Mouse (Mus musculus): ENCODE results near the gene Selenbp2. TPM values are rescaled to one million over a fixed set of nuclear protein-coding genes. Genes with fewer than 3 reads are reported as not detected.
"Not testable (repeated sequence)": the region's sequence is repeated elsewhere in the genome, so short reads cannot be mapped to it uniquely, and the experiment has no call there.

Selenbp2 gene
- not detected for polyA plus RNA-seq (2012; fragmentation: generic; extraction: Trizol)
- long read RNA-seq, experiment 1 = 0 reads
- long read RNA-seq, experiment 2 = 0 reads

DNA sequence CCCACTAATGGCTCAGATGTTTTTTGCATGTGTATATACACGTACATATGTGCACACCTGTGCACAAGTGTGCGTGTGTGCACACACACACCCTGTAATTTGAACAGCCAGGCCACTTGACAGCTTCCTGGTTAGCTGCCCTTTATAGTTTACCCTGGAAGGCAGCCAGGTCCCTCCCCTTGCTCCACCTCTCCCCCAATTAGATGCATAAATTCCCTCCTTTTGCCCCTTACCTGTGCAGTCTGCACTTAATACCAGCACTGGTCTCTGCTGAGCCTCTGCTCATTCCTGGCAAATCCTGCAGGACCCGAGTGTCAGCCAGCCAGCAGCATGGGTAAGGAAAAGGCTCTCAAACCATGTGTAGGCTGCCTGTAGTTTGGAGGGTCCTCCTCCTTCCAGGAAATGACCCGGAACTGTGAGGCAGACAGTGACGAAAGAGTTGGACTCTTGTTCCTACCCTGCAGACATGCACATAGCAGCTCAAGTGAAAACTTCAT lies at the start of gene Selenbp2:
Selenbp2 (plus strand) TSS at position 228 of the 497 bp plus-strand sequence.
- no peaks in the 10 kb centered on the region for H3K79me3 ChIP-seq (ENCODE audit: low read depth)
- TF ChIP-seq MYOG (IDR thresholded peaks at IDR 0.05; ENCODE audit: control insufficient read depth, extremely low read depth, insufficient read length) (no peak), MYOD1 (IDR thresholded peaks at IDR 0.05; ENCODE audit: control insufficient read depth, insufficient read length, low read depth) (no peak), FOSL1 (IDR thresholded peaks at IDR 0.05; ENCODE audit: insufficient read depth, low read length, poor library complexity, severe bottlenecking) (no peak), CTCF (IDR thresholded peaks at IDR 0.05; ENCODE audit: control insufficient read depth, insufficient read depth, insufficient read length) (no peak), CEBPB (IDR thresholded peaks at IDR 0.05; ENCODE audit: low read depth) (no peak), MAX (IDR thresholded peaks at IDR 0.05) (no peak), USF1 (IDR thresholded peaks at IDR 0.05; ENCODE audit: low read depth) (no peak)
- no peaks in the 10 kb centered on the region for H3K79me2 ChIP-seq (ENCODE audit: control insufficient read depth, insufficient read depth)
- no peaks in the 10 kb centered on the region for H3K27me3 ChIP-seq (ENCODE audit: control insufficient read depth, insufficient read depth, insufficient read length)
- H3K4me3 ChIP-seq (ENCODE audit: insufficient read depth, poor library complexity, severe bottlenecking) = no peak within 1 kb of the TSS
- no peak within 1 kb of the TSS for H3ac ChIP-seq (ENCODE audit: control insufficient read depth, insufficient read length, low read depth)
- no peaks in the 10 kb centered on the region for H3K36me3 ChIP-seq (ENCODE audit: control insufficient read depth, insufficient read depth)

DNA sequence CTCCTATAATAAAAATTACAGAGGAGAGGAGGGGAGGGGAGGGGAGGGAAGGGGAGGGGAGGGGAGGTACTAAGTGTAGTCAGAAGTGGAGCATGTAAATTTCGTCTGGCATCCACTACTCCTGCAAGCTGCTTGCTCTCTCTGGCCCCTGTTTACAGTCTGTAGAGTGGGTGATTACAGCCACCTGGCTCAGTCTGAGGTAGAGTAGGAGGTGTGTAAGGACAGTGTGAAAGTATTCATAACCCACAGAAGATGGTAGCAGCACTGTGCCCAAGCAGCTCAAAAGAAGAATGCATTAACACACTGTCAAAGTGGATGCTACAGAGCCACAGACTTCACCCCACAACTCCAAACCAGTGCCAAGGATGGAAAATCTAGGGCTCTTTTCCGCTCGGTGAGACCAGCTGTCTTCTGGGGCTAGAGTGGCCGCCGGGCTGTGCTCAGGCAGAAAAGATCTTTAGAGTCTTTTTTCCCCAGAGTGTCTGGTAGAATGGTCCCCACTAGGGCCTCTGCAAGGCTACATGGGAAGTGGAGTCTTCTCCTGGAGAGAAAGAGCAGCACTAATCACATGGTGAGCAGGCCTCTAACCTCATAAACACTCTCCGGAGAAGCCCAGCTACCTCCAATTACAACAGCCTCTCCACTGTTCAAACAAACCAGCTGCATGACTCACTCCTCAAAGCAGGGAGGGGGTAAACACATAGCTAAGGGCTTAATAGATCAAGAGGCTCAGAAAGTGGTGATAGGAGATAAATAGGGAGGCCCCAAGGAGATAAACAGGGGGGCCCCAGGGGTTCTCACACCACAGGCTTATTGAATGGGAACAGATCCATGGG lies 44.4 kb upstream of the Selenbp2 start:
- no peaks in the 10 kb centered on the region for H3K79me2 ChIP-seq (ENCODE audit: control insufficient read depth, insufficient read depth)
- TF ChIP-seq MYOG (IDR thresholded peaks at IDR 0.05; ENCODE audit: control insufficient read depth, extremely low read depth, insufficient read length) (no peak), MYOD1 (IDR thresholded peaks at IDR 0.05; ENCODE audit: control insufficient read depth, insufficient read length, low read depth) (no peak), CEBPB (IDR thresholded peaks at IDR 0.05; ENCODE audit: low read depth) (no peak), MAX (IDR thresholded peaks at IDR 0.05) (peak; percentile 71), USF1 (IDR thresholded peaks at IDR 0.05; ENCODE audit: low read depth) (peak; percentile 62), FOSL1 (IDR thresholded peaks at IDR 0.05; ENCODE audit: insufficient read depth, low read length, poor library complexity, severe bottlenecking) (peak; percentile 19), CTCF (IDR thresholded peaks at IDR 0.05; ENCODE audit: control insufficient read depth, insufficient read depth, insufficient read length) (no peak)
- no peaks in the 10 kb centered on the region for H3K27me3 ChIP-seq (ENCODE audit: control insufficient read depth, insufficient read depth, insufficient read length)
- no peaks in the 10 kb centered on the region for H3K79me3 ChIP-seq (ENCODE audit: low read depth)
- H3K4me3 ChIP-seq (ENCODE audit: insufficient read depth, poor library complexity, severe bottlenecking) = no peak overlapping the region
- H3K36me3 ChIP-seq (ENCODE audit: control insufficient read depth, insufficient read depth) = no peaks in the 10 kb centered on the region
- H3ac ChIP-seq (ENCODE audit: control insufficient read depth, insufficient read length, low read depth) = no peak overlapping the region

DNA sequence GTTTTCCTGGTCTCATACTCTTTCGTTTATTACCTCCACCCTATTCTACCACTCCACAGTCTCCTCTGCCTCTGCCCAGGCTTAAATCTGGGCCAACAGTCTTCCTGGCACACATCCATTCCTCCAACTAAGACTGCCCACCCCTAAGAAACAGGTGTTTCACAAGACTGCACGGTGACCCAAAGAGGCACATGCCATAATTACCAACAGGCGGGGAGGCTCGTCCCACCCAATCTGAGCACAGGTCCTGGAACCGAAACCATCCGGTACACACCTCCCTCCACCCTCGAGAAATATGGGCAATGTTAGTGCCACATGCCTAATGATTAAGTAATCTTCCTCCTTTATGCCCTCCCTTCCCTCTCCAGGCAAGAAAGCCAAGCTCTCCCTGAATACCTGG lies 42.9 kb upstream of the Selenbp2 start:
- Histone ChIP-seq H3K27me3 (ENCODE audit: control insufficient read depth, insufficient read depth, insufficient read length) (no peaks in the 10 kb centered on the region), H3ac (ENCODE audit: control insufficient read depth, insufficient read length, low read depth) (no peak overlapping the region)

GRCm38 (mm10) chr3:94653967-94654366 lies 39.4 kb upstream of the Selenbp2 start:
- not testable (repeated sequence) for H3K79me2 ChIP-seq (ENCODE audit: control insufficient read depth, insufficient read depth); H3K4me3 ChIP-seq (ENCODE audit: insufficient read depth, poor library complexity, severe bottlenecking); H3ac ChIP-seq (ENCODE audit: control insufficient read depth, insufficient read length, low read depth); H3K36me3 ChIP-seq (ENCODE audit: control insufficient read depth, insufficient read depth); H3K79me3 ChIP-seq (ENCODE audit: low read depth); H3K27me3 ChIP-seq (ENCODE audit: control insufficient read depth, insufficient read depth, insufficient read length)

More for the DNA sequence above, 42.9 kb upstream of the Selenbp2 start:
- TF ChIP-seq FOSL1 (IDR thresholded peaks at IDR 0.05; ENCODE audit: insufficient read depth, low read length, poor library complexity, severe bottlenecking) (no peak), USF1 (IDR thresholded peaks at IDR 0.05; ENCODE audit: low read depth) (no peak), CTCF (IDR thresholded peaks at IDR 0.05; ENCODE audit: control insufficient read depth, insufficient read depth, insufficient read length) (no peak), MYOD1 (IDR thresholded peaks at IDR 0.05; ENCODE audit: control insufficient read depth, insufficient read length, low read depth) (no peak), MYOG (IDR thresholded peaks at IDR 0.05; ENCODE audit: control insufficient read depth, extremely low read depth, insufficient read length) (no peak), CEBPB (IDR thresholded peaks at IDR 0.05; ENCODE audit: low read depth) (no peak), MAX (IDR thresholded peaks at IDR 0.05) (no peak)
- no peaks in the 10 kb centered on the region for H3K79me2 ChIP-seq (ENCODE audit: control insufficient read depth, insufficient read depth)
- H3K36me3 ChIP-seq (ENCODE audit: control insufficient read depth, insufficient read depth) = no peaks in the 10 kb centered on the region
- H3K4me3 ChIP-seq (ENCODE audit: insufficient read depth, poor library complexity, severe bottlenecking) = no peak overlapping the region
- no peaks in the 10 kb centered on the region for H3K79me3 ChIP-seq (ENCODE audit: low read depth)

DNA sequence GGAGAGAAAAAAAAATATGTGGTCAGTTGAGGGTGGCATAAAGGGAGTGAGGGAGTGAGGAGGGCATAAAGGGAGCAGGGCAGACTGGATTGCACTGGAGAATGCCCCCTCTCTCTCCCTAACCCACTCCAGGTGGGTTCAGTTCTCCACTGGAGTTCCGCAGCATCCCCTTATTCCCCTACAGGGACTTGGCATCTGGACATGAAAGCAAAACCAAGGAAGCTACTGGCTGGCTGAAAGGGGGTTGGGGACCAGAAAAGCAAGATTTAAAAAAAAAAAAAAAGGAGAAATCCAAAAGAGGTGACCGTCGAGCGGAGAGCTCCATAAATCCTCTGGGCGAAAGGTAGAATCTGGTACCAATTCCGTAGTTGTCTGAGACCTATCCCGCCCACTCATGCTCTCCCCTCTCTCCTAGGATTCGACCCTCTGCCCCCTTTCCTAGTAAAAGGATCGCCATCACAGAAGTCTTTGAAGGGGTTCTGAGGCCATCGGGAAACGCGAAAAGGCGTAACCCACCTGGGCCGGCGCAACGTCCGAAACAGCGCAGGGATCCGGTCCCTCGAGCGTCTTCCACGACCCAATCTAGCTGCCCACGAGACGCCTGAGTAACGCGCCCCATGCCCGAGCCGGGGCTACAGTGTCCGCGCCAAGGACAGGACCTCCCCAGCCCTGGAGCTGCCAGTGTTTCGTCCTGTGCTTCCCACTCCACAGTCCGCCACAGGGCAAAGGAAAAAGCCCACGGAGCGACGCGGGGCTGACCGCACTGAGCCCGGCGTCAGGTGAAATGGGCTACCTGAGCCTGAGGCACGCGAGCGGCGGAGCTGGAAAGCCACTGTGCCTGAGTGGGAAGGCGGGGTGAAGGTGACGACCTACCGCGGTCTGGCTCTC lies 35.3 kb upstream of the Selenbp2 start:
- not testable (repeated sequence) for H3K36me3 ChIP-seq (ENCODE audit: control insufficient read depth, insufficient read depth); H3K79me2 ChIP-seq (ENCODE audit: control insufficient read depth, insufficient read depth); H3K27me3 ChIP-seq (ENCODE audit: control insufficient read depth, insufficient read depth, insufficient read length); H3ac ChIP-seq (ENCODE audit: control insufficient read depth, insufficient read length, low read depth); H3K79me3 ChIP-seq (ENCODE audit: low read depth)
- peak overlapping the region; percentile 11 for H3K4me3 ChIP-seq (ENCODE audit: insufficient read depth, poor library complexity, severe bottlenecking)

- not testable (repeated sequence) for H3K36me3 ChIP-seq (ENCODE audit: control insufficient read depth, insufficient read depth); H3K27me3 ChIP-seq (ENCODE audit: control insufficient read depth, insufficient read depth, insufficient read length); H3ac ChIP-seq (ENCODE audit: control insufficient read depth, insufficient read length, low read depth); H3K79me2 ChIP-seq (ENCODE audit: control insufficient read depth, insufficient read depth); H3K79me3 ChIP-seq (ENCODE audit: low read depth)
- peak within 1 kb of the TSS; percentile 11 for H3K4me3 ChIP-seq (ENCODE audit: insufficient read depth, poor library complexity, severe bottlenecking)
Measured at GRCm38 (mm10) chr3:94658740-94659095, 34.6 kb upstream of the Selenbp2 start, which contains the start of gene Tuft1. Gene Tuft1 (minus strand): TSS chr3:94658872.

DNA sequence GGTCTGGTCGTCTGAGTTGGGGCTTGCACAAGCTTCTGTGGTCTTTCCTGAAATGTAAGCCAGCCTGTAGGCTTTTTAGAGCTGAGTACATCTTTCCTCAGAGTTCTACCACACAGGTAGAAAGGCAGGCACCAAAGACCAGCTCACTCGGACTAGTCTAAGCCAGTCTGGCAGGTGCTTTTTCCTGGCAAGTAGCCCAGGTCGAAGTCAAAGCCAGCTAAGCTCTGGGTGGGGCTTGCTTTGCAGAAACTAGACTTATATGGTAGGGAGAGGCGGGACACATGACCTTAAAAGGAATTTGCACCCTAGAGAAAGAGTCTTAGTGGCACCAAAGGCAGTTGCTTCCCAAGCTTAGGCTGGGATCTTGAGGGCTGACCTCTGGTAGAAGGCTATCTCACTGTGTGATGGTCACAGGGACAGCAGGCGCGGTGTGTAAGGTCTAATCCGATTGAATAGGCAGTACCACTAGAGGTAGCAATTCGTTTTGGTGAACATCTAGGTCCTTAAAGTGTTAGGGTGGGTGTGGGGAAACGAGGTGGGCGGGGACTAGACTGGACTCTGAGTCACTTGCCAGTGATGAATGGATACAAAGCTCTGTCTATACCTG lies 34.1 kb upstream of the Selenbp2 start:
- not testable (repeated sequence) for H3ac ChIP-seq (ENCODE audit: control insufficient read depth, insufficient read length, low read depth); H3K27me3 ChIP-seq (ENCODE audit: control insufficient read depth, insufficient read depth, insufficient read length); H3K4me3 ChIP-seq (ENCODE audit: insufficient read depth, poor library complexity, severe bottlenecking); H3K79me2 ChIP-seq (ENCODE audit: control insufficient read depth, insufficient read depth); H3K36me3 ChIP-seq (ENCODE audit: control insufficient read depth, insufficient read depth); H3K79me3 ChIP-seq (ENCODE audit: low read depth)

DNA sequence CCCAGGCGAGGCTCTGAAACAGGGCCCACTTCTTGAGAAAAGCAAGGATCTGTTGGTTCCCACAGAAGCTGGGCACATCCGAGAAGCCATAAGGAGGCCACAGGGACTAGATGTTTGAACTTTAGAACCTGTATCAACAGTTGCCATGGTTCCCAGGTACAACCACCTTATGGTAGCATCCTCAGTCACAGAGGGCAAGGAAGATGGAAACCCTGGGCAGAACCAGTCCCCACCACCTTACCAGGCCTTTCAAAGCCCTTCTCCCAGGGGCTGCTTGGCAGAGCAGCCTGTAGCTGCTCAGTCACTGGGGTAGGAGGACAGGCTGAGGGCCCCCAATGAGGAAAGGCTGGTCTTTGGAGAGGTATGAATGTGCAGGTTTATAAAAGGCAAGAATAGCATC lies 32.5 kb upstream of the Selenbp2 start:
- not testable (repeated sequence) for H3K79me2 ChIP-seq (ENCODE audit: control insufficient read depth, insufficient read depth); H3K79me3 ChIP-seq (ENCODE audit: low read depth); H3K36me3 ChIP-seq (ENCODE audit: control insufficient read depth, insufficient read depth); H3K4me3 ChIP-seq (ENCODE audit: insufficient read depth, poor library complexity, severe bottlenecking); H3K27me3 ChIP-seq (ENCODE audit: control insufficient read depth, insufficient read depth, insufficient read length); H3ac ChIP-seq (ENCODE audit: control insufficient read depth, insufficient read length, low read depth)
